Mouse (Mus musculus) layer of hippocampus, adult 2 months (tissue): ENCODE measurements around the gene Anks1. TPM values are rescaled to one million over a fixed set of nuclear protein-coding genes. Genes with fewer than 3 reads are reported as not detected.

Experiments
- DNase-seq, 2 experiments: peaks; one replicate each; pipeline ENCODE4 v3.0.0; 2022; ENCODE audit warnings: low spot score in 2 of 2
- H3K27ac ChIP-seq: fragments of 200-600 bp; 2 replicates; pipeline ENCODE4 v1.8.1; 2022
- H3K4me3 ChIP-seq: fragments of 200-600 bp; 2 replicates; pipeline ENCODE4 v1.8.1; 2022; ENCODE audit warnings: mild to moderate bottlenecking
- CTCF ChIP-seq: fragments of 200-600 bp; conservative IDR thresholded peaks from 2 replicates; pipeline ENCODE4 v1.8.1; 2022; ENCODE audit warnings: antibody characterized with exemption, mild to moderate bottlenecking, moderate library complexity
- total RNA-seq, 2 experiments: library from RNA; stranded (reverse); gene quantifications; 2 replicates each; pipeline ENCODE4 v1.2.3; 2021

Gene Anks1
- total RNA-seq, 2 experiments from 2014 or later: 35.6 to 42.0 TPM

GRCm38 (mm10) chr17:28100669-28101068 is 191.6 kb downstream of the Anks1 start:
- no peak for DNase-seq
- peak; percentile 44 for TF ChIP-seq CTCF
- Histone ChIP-seq H3K4me3 (no peak overlapping the region), H3K27ac (no peak overlapping the region)

- Histone ChIP-seq H3K4me3 (no peak overlapping the region), H3K27ac (no peak overlapping the region)
- no peak for DNase-seq
- no peak for TF ChIP-seq CTCF
Measured at GRCm38 (mm10) chr17:28101284-28101887, 192.3 kb downstream of the Anks1 start.

DNA sequence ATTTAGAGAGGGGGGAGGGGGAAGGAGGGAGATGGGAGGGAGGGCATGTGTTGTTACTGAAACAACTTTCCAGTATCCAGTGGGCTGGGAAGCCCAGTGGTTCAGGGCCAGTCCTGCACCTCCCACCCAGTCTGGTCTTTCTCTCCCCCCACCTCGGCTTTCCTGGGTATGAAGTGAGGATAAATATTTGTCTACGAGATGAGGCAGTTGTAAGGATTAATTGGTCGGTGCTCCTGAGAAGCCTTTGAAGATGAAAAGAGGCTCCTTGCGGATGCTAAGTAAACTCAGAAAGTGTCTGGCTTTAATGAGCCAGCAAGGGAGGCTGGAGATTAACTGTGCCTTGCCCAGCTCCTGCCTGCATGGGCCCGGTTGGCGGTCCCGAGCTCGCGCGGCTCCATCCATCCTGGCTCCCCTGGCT is 192.8 kb downstream of the Anks1 start:
- Histone ChIP-seq H3K4me3 (no peak overlapping the region), H3K27ac (no peak overlapping the region)
- TF ChIP-seq CTCF: no peak
- no peak for DNase-seq

DNA sequence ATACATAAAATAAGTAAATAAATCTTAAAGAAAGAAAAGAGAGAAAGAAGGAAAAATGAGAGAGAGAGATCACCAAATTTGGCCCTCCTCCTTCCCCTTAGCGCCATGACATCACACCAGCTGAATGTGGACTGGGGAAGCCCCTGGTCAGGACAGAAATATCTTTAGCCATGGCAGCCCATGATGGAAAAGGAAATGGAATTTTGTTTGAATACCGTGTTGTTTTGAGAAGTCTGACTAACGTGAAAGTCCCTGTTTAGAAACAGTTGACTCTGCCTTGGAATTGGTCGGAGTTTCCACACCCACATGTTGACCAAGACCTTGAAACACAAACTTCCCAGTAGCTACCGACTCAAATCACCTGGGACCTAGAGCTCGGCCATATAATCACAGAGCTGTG is 195.3 kb downstream of the Anks1 start:
- DNase-seq: no peak
- TF ChIP-seq CTCF: no peak
- no peak overlapping the region for H3K4me3 ChIP-seq
- H3K27ac ChIP-seq: no peak overlapping the region

DNA sequence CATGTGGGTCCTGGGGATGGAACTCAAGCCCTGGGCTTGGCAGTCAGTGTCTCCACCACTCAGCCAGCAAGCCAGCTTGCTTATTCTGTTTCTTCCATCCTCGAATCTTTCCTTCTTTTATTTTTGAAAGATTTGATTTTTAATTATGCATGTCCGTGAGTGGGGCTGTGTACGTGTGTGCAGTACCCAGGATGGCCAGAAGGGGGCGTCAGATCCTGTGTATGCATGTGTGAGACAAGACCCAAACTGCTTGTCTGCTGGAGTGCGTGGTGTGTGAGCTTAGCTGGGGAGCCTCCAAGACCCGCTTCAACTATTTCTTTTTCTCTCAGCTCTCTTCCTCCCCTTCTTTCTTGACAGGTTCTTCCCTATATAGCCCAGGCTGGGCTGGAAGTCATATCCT is 197.2 kb downstream of the Anks1 start:
- peak; percentile 63 for TF ChIP-seq CTCF
- Histone ChIP-seq H3K4me3 (no peak overlapping the region), H3K27ac (no peak overlapping the region)
- DNase-seq: no peak

- DNase-seq: no peak
- H3K4me3 ChIP-seq: no peak overlapping the region
- no peak overlapping the region for H3K27ac ChIP-seq
- no peak for TF ChIP-seq CTCF
Measured at GRCm38 (mm10) chr17:28107275-28107674, 198.2 kb downstream of the Anks1 start.

DNA sequence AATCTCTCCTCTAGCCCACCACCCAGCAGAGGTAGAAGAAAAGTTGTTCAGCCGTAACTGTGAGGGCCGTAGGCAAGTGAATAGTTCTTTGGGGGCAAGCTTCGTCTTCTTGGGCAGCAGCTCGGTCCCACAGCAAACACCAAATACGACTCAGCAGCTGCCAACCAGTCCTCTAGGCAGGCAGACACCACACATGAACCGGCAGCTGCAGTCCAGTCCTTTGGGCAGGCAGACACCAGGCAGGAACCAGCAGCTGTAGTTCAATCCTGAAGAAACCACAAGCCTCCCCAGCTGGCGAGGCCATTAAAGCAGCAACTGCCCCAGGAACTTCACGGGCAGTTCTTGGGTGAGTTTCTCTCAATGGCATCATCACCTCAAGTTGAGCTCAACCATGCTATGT is 203.2 kb downstream of the Anks1 start:
- no peak for TF ChIP-seq CTCF
- Histone ChIP-seq H3K4me3 (no peak overlapping the region), H3K27ac (no peak overlapping the region)
- DNase-seq: no peak

Other genes starting within 250 kb of the Anks1 start
- under 1 TPM; 0.59 to 0.61 TPM for gene Spdef, start 180.4 kb upstream of the Anks1 start, total RNA-seq
- gene D17Wsu92e, start 88.7 kb upstream of the Anks1 start, total RNA-seq: 100 to 1,000 TPM; 192 to 197 TPM
- gene Snrpc, start 71.2 kb upstream of the Anks1 start, total RNA-seq: 10 to 100 TPM; 46.7 to 51.1 TPM
- 10 to 100 TPM; 13.5 to 13.9 TPM for gene Uhrf1bp1, start 52.9 kb upstream of the Anks1 start, total RNA-seq
- gene Taf11, start 538 bp downstream of the Anks1 start, total RNA-seq: 10 to 100 TPM; 41.3 to 45.0 TPM
- gene Tcp11, start 171.3 kb downstream of the Anks1 start, total RNA-seq: under 1 TPM; 0.74 to 0.84 TPM
- 1 to 10 TPM; 1.1 TPM for gene Scube3, start 232.8 kb downstream of the Anks1 start, total RNA-seq